Mouse (Mus musculus) ES-Bruce4 (cell line): ENCODE results near the gene Nfib.

Experiments used
- CTCF ChIP-seq: IDR thresholded peaks from one replicate; pipeline ENCODE4 v1.8.1; 2011; ENCODE audit warnings: low read depth, low read length
- EP300 ChIP-seq: IDR thresholded peaks from 2 replicates; pipeline ENCODE4 v1.6.1; 2011; ENCODE audit warnings: low read depth, low read length; ENCODE audit not compliant: insufficient read depth
- POLR2A ChIP-seq: IDR thresholded peaks from one replicate; pipeline ENCODE4 v1.8.1; 2011; ENCODE audit warnings: low read length; ENCODE audit not compliant: insufficient read depth

DNA sequence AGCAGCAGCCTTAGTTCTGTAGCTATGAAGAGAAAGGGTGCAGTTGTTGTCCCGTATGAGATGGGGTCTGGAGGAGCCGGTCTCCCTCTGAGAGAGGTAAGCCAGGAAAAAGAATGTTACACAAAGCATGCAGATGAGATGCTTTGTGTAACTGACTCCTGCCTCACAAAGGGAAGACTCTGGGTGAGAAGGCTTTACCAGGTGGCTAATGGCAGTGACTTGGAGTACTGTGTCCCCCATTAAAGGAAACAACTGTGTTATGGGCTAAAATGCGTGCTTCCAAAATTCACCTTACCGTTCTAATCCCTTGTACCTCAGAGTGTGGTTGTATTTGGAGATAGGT is 162.2 kb downstream of the Nfib start:
- TF ChIP-seq EP300 = no peak
- no peak for TF ChIP-seq CTCF
- TF ChIP-seq POLR2A = no peak
